Mouse (Mus musculus) hindbrain, embryonic 15.5 days (tissue): ENCODE measurements at regions not wholly inside any gene's neighbourhood (a gene's known extent, or its start where the extent isn't known, plus 50 kb on each side); places are given as distances from the start of the nearest gene placed in this dataset.
A peak's percentile ranks its signal among the peaks of the same experiment; 100 is the strongest.

ENCODE experiments used
- ATAC-seq: fragments of 200-750 bp; cut with Nextera tagmentation; 2 replicates; pipeline ENCODE4 v1.8.0; 2017; ENCODE audit warnings: low read depth, moderate number of reproducible peaks, moderate TSS enrichment; ENCODE audit not compliant: low FRiP score
- H3K27ac ChIP-seq: fragments of 300-500 bp; sonication (generic); replicated peaks from 2 replicates; pipeline ENCODE4 v1.5.1; 2015; ENCODE audit warnings: mild to moderate bottlenecking, inconsistent platforms
- H3K27me3 ChIP-seq: fragments of 300-500 bp; sonication (generic); 2 replicates; pipeline ENCODE4 v1.6.1; 2015; ENCODE audit warnings: control low read depth, inconsistent platforms
- H3K36me3 ChIP-seq: fragments of 300-500 bp; sonication (generic); 2 replicates; pipeline ENCODE4 v1.6.1; 2015; ENCODE audit warnings: control low read depth, inconsistent platforms
- H3K4me1 ChIP-seq: fragments of 300-500 bp; sonication (generic); replicated peaks from 2 replicates; pipeline ENCODE4 v1.6.1; 2015; ENCODE audit warnings: control low read depth, inconsistent platforms
- H3K4me2 ChIP-seq: fragments of 300-500 bp; sonication (generic); 2 replicates; pipeline ENCODE4 v1.6.1; 2015; ENCODE audit warnings: moderate library complexity, mild to moderate bottlenecking, inconsistent platforms
- H3K4me3 ChIP-seq: fragments of 300-500 bp; sonication (generic); 2 replicates; pipeline ENCODE4 v1.5.1; 2015; ENCODE audit warnings: mild to moderate bottlenecking, inconsistent platforms
- H3K9ac ChIP-seq: fragments of 300-500 bp; sonication (generic); 2 replicates; pipeline ENCODE4 v1.6.1; 2015; ENCODE audit warnings: inconsistent platforms
- H3K9me3 ChIP-seq: fragments of 300-500 bp; sonication (generic); 2 replicates; pipeline ENCODE4 v1.6.1; 2016; ENCODE audit warnings: control low read depth, inconsistent platforms
- WGBS: fragments of 180-500 bp; shearing (Covaris S2); methylation state at CpG from one replicate; pipeline ENCODE4 v1.1.7; 2015; 5-methylcytosine and 5-hydroxymethylcytosine counted together

DNA sequence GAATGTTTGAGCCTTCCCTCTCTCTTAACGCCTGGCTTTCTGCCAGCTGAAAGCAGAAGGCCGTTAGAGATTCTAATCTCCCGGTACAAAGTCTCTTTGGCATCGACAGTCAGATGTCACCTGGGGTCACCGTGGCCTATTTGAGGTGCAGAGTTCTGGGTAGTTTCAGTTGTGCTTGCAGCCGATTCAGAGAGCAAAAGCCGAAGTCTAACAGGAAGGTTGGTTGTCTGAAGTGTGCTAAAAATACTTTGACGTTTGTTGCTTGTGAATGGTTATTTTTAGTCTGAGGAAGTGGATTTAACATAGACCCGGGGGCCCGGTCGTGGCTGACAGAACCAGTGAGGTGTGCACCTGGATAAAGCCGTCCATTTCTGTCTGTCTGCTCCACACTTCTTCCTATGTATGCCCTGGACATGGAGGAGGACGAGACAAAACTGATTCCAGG lies 281.2 kb downstream of the Cd83 start:
- H3K27me3 ChIP-seq: no peaks in the 10 kb centered on the region
- WGBS: 63% methylated on average over 13 of the region's 13 CpGs
- no peaks in the 10 kb centered on the region for H3K36me3 ChIP-seq
- no peak overlapping the region for H3K9ac ChIP-seq
- H3K9me3 ChIP-seq: no peaks in the 10 kb centered on the region
- H3K4me1 ChIP-seq: peaks cover 7% of the 10 kb centered on the region; the same call in 1 of the 2 replicates
- H3K4me2 ChIP-seq: no peak overlapping the region
- H3K4me3 ChIP-seq: no peak overlapping the region
- H3K27ac ChIP-seq: no peak overlapping the region
- ATAC-seq: no peak

DNA sequence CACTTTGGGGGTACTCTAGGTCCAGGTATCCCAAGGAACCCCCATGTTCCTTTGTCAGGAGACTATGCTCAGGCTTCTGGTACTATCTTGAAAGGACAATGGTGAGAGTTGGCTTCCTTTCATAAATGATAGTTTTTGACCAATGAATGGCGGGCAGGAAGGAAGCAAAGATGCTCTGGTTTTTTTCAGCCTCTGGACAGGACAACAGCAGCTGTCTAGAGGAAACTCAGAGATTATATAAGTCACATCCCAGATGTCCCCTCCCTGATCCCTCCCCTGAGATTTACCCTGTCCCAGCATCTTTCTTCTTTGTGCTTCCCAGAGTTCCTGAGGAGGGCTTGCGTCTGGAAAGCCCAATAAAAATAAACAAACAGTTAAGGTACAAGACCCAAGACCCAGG lies 282.7 kb downstream of the Cd83 start:
- Histone ChIP-seq H3K27me3 (no peaks in the 10 kb centered on the region), H3K27ac (no peak overlapping the region), H3K9ac (no peak overlapping the region), H3K4me2 (no peak overlapping the region), H3K9me3 (no peaks in the 10 kb centered on the region), H3K36me3 (no peaks in the 10 kb centered on the region), H3K4me1 (peaks cover under 1% of the 10 kb centered on the region; the same call in 1 of the 2 replicates), H3K4me3 (no peak overlapping the region)
- no peak for ATAC-seq
- 87% methylated on average over 2 of the region's 2 CpGs for WGBS

DNA sequence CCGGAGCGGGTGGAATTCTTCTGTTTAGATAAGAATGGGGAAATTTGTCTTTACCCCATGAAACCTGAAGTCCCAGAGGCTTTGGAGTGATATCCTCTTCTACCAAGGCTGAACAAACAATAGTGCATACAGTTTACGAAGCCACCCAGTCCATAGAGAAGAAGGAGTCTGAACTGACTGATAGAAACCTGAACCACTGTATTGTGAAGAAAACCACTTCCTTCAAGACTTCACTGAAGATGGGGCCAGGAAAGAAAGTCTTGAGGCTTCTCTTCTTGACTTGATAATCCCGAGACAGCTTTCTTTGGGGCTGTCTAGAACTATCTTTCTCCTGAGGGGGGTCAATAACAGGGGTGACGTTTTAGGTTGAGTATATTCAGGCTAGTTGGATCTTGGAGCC lies 284.4 kb downstream of the Cd83 start:
- Histone ChIP-seq H3K27ac (no peak overlapping the region), H3K36me3 (no peaks in the 10 kb centered on the region), H3K9me3 (no peaks in the 10 kb centered on the region), H3K4me2 (no peak overlapping the region), H3K4me3 (no peak overlapping the region), H3K9ac (no peak overlapping the region), H3K4me1 (no peaks in the 10 kb centered on the region), H3K27me3 (no peaks in the 10 kb centered on the region)
- ATAC-seq: no peak
- 90% methylated on average over 5 of the region's 5 CpGs for WGBS

DNA sequence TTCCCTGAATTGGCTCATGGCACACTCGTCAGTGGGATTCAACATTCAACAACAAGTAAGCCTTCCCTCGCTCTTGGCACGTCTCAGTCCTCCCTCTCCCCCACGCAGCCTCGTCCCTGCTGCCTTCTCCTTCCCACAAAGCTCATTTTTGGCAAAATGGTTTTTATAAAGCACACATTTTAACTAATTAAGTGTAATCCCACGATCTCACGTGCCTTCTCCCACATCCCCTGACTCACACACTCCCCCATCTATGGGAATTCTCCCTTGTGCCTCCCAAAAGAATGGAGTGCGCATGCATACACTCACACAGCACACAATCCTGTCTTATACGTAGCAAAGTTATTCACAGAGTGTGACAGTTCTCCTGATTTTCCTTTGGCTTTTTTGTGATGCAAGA lies 288.5 kb downstream of the Cd83 start:
- no peaks in the 10 kb centered on the region for H3K9me3 ChIP-seq
- no peaks in the 10 kb centered on the region for H3K27me3 ChIP-seq
- H3K4me3 ChIP-seq: no peak overlapping the region
- 77% methylated on average over 9 of the region's 9 CpGs for WGBS
- no peaks in the 10 kb centered on the region for H3K36me3 ChIP-seq
- H3K4me2 ChIP-seq: no peak overlapping the region
- ATAC-seq: no peak
- H3K27ac ChIP-seq: no peak overlapping the region
- no peaks in the 10 kb centered on the region for H3K4me1 ChIP-seq
- no peak overlapping the region for H3K9ac ChIP-seq

DNA sequence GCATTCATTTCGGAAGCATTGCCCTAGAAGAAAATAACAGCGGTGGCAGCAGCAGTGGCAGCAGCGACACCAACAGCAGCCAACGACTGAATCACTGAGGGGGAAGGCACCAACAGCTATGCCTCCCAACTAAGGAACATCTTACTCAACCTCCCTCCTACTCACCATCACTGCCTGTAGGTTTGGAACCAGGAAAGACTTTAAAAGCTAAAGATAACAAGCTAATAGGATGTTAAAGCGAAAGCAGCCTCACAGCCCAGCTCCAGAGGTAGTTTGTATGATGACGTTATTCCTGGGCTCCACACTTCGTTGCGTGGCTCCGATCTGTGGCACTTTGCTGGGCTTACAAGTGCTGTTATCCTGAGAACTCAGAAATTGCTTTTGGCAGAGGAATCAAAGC lies 289.6 kb downstream of the Cd83 start:
- Histone ChIP-seq H3K27me3 (no peaks in the 10 kb centered on the region), H3K36me3 (no peaks in the 10 kb centered on the region), H3K9ac (no peak overlapping the region), H3K27ac (no peak overlapping the region), H3K9me3 (no peaks in the 10 kb centered on the region), H3K4me3 (no peak overlapping the region), H3K4me1 (no peaks in the 10 kb centered on the region), H3K4me2 (no peak overlapping the region)
- no peak for ATAC-seq
- 93% methylated on average over 9 of the region's 9 CpGs for WGBS

DNA sequence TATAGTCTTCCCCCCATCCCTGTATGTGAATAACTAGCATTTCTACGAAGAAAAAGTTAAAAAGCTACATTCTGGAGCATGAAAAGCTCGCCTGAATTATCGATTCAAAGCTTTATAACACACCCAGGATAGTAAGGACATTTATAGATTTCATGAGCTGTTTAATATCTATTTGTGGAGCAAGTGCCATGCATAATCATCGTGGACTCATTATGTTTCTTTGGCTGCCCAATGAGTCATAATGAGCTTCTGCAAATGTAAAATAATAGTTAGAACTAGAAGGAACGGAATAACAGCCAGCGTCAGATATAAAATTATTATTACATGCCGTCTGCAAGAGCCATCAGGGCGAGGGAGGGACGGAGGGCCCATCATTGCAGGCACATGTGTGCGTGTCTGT lies 292.4 kb downstream of the Cd83 start:
- Histone ChIP-seq H3K9ac (no peak overlapping the region), H3K9me3 (no peaks in the 10 kb centered on the region), H3K27ac (no peak overlapping the region), H3K4me2 (no peak overlapping the region), H3K4me3 (no peak overlapping the region), H3K36me3 (no peaks in the 10 kb centered on the region), H3K4me1 (no peaks in the 10 kb centered on the region), H3K27me3 (no peaks in the 10 kb centered on the region)
- no peak for ATAC-seq
- WGBS: 80% methylated on average over 10 of the region's 10 CpGs

DNA sequence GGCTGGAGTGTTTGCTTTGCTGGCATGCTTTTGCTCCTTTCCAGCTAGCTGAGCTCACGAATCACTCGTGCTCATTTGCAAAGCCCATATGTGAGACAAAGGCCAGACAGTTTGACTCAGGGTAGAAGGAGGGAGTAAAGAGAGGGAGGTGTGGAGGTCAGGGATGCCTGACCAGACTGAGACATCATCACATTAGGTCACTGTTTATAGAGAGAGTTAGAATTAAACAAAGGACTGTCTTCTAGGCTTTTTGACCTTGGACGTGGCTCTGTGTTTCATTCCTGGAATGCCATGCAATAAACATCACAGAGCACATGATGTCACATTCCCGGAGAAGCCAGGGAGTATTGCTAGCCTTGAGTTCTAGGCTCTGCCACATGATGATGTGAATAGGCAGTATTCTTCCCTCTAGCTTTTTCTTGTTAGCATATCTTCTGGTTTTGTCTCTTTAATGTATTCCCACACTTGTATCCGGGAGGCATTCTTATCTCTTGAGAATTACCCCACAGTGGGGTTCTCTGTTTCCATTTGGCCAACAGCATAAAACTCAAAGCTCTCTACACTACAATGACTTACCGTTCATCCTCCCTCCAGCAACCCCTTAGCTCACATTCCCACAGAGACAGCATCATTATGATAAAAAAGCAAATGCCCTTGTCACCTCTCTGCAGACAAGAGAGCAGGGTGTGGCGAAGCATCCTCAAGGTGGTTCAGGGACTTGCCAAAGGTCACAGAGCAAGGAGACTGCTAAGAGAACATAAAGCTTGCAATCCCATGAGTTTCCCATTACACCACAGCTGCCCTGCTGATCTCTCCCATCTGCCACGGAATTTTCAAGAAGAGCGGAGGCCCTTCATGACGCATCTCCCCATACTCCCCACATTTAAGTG lies 301.3 kb downstream of the Cd83 start:
- no peak overlapping the region for H3K4me2 ChIP-seq
- no peak overlapping the region for H3K27ac ChIP-seq
- no peaks in the 10 kb centered on the region for H3K9me3 ChIP-seq
- 66% methylated on average over 10 of the region's 10 CpGs for WGBS
- no peaks in the 10 kb centered on the region for H3K27me3 ChIP-seq
- no peak for ATAC-seq
- H3K4me3 ChIP-seq: no peak overlapping the region
- H3K36me3 ChIP-seq: no peaks in the 10 kb centered on the region
- H3K9ac ChIP-seq: no peak overlapping the region
- H3K4me1 ChIP-seq: no peaks in the 10 kb centered on the region

DNA sequence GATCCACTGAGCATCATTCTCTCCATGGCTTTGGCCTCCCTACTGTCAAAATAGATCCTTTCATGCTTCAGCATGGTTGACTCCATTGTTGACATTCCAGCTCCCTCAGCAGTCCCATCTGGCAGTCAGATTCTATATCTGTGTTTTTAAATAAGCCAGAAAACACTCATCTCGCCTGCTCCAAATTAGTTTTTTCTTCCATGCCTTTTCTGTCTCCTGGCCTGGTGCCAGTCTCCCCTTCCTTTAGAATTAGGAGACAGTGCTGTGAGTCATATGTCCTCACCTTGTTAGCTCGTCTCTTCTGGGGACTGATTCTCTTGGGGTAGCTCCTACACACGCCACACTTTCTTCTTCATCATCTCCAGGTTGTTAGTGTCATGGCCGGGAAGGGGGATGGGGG lies 302.2 kb downstream of the Cd83 start:
- WGBS: 50% methylated on average over 4 of the region's 4 CpGs
- H3K27me3 ChIP-seq: no peaks in the 10 kb centered on the region

DNA sequence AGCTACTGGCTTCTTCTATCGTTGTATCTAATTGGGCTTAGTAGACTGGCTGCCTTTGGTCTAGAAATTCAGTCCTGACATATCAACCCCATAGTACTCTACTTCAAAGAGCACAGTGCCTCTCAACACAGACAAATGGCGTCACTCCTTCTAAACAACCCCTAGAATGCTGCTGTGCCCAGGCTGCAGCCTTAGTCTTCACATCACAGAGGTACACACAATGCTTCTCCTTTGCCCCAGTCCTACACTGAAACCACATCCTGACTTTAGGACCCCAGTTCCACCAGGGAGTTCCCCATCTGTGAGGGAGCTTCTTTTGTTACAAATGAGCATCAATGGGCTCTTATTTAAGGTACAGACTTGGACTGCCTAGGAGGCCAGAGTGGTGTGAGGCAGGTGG lies 312.6 kb downstream of the Cd83 start:
- Histone ChIP-seq H3K27ac (no peak overlapping the region), H3K4me3 (no peak overlapping the region), H3K36me3 (no peaks in the 10 kb centered on the region), H3K4me2 (no peak overlapping the region), H3K27me3 (no peaks in the 10 kb centered on the region), H3K9ac (no peak overlapping the region), H3K9me3 (0 out of 2 replicates have a peak, but pooled peaks cover 5% of the 10 kb centered on the region), H3K4me1 (peaks cover 24% of the 10 kb centered on the region)
- ATAC-seq: no peak
- 88% methylated on average over 2 of the region's 2 CpGs for WGBS

More for the DNA sequence above, 302.2 kb downstream of the Cd83 start:
- Histone ChIP-seq H3K4me1 (no peaks in the 10 kb centered on the region), H3K4me2 (no peak overlapping the region), H3K9ac (no peak overlapping the region), H3K27ac (no peak overlapping the region), H3K36me3 (no peaks in the 10 kb centered on the region), H3K9me3 (no peaks in the 10 kb centered on the region), H3K4me3 (no peak overlapping the region)
- ATAC-seq: no peak

DNA sequence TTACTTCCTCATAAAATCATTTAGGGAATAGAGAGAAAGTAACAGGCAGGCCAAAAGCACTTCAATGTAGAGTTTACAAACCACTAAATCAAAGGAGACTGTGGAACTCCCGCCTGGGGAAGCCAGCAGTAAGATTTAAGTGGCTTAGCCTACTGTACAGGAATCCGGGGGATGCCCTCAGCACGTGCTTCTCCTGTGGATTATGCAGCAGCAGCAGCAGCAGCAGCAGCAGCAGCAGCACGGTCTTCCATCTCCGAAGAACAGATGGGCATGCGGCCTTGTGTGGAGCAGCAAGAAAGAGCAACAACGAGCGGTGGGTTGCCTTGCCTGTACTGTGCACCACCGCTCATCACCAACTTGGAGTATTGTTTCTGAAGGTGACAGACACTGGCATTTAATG lies 314.9 kb downstream of the Cd83 start:
- no peak overlapping the region for H3K4me3 ChIP-seq
- peaks cover 24% of the 10 kb centered on the region for H3K4me1 ChIP-seq
- WGBS: 15% methylated on average over 9 of the region's 9 CpGs
- no peak overlapping the region for H3K9ac ChIP-seq
- no peak; the same call in 1 of the 2 replicates for ATAC-seq
- H3K9me3 ChIP-seq: no peaks in the 10 kb centered on the region
- H3K27ac ChIP-seq: no peak overlapping the region
- no peaks in the 10 kb centered on the region for H3K36me3 ChIP-seq
- no peak overlapping the region for H3K4me2 ChIP-seq
- no peaks in the 10 kb centered on the region for H3K27me3 ChIP-seq

DNA sequence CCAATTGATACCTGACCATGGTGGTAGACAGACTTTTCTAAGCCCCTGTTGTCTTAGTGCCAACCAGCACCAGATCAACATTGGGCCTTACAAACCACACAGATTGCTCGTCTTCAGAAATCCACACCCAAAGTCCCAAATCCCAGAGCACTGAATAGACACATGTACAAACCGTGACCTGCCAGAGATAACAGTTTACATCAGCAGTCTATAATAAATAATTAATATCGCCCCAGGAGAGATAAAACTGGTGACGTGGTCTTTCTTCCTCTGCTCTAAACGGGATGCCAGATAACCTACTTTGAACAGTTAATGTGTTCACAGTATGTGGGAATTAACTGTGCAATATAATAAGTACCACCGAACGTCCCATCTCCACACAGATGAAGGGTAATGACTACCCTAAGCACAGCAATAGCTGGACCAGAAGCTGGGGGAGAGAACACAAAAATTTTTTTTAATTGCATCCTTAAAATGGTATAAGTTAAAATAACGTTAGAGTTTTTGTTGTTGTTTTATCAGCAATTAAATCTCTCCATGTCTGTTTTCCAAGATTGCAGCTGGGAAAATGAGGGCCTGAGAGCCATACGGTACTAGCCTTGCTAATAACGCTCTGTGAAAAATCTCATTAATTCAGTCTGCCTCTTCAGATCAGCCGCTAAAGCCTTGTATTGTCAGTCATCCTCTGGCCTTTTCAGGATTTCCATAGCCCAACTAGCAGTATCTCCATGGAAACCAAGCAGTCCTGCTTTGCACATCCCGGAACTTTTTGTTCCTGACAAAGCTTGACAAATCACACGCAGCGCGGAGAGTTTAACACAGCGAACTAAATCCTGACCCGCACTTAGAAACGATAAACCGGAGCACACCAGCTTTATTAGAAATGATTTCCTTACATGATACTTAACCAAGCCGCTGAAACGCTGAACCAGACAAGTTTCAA lies 315.8 kb downstream of the Cd83 start:
- Histone ChIP-seq H3K27ac (peak overlapping the region; percentile 28; the same call in 1 of the 2 replicates), H3K4me2 (peak overlapping the region; percentile 49), H3K36me3 (no peaks in the 10 kb centered on the region), H3K9ac (no peak overlapping the region), H3K9me3 (no peaks in the 10 kb centered on the region), H3K4me1 (peaks cover 24% of the 10 kb centered on the region), H3K4me3 (peak overlapping the region; percentile 10; the same call in 1 of the 2 replicates), H3K27me3 (no peaks in the 10 kb centered on the region)
- WGBS: 5% methylated on average over 21 of the region's 21 CpGs
- ATAC-seq: peak; percentile 80

DNA sequence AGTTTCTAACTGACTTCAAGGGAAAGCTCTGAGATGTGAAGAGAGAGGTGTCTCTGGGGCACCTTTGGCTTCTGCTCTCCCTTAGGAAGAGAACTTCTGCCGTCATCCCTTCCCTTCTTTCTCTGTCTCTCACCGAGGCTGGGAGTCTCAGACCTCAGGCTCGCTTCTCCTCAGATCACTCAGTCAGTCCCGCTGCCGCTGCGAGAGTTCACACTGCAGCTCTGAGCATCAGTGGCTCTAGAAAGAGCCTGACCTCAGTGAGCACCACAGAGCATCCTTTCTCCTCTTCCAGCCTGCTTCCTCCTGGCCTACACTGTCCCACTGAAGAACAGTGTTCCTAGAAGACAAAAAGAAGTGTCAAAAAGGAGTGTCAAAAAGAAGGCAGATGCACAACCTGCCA lies 316.6 kb downstream of the Cd83 start:
- Histone ChIP-seq H3K36me3 (no peaks in the 10 kb centered on the region), H3K27me3 (no peaks in the 10 kb centered on the region), H3K27ac (0 out of 2 replicates have a peak overlapping the region, but pooled peaks have one; percentile 10), H3K4me2 (peak overlapping the region; percentile 49), H3K9ac (no peak overlapping the region), H3K4me3 (peak overlapping the region; percentile 10; the same call in 1 of the 2 replicates), H3K9me3 (no peaks in the 10 kb centered on the region), H3K4me1 (peaks cover 24% of the 10 kb centered on the region)
- WGBS: 8% methylated on average over 6 of the region's 6 CpGs
- no peak for ATAC-seq
